Mouse (Mus musculus): ENCODE measurements at regions not wholly inside any gene's neighbourhood (a gene's known extent, or its start where the extent isn't known, plus 50 kb on each side); places are given as distances from the start of the nearest gene placed in this dataset.

DNA sequence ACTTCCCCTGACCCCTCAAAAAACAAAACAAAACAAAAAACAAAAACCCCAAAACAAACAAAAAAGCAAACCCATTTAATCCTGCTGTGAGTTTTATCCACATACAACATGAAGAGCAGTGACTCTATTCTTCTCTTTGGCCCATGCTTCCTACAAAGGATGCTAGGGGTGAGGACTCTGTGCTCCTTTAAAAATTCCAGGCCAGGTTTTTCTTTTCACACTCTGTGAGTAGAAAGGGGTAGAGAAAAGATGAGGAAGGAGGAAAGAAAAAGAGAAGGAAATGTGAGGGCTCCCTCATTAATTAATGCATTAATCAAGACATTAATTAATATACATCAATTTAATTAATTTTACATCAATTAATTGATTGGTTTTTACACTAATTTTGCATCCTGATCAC lies 82.9 kb upstream of the Phyhipl start:
- no peak for DNase-seq

GRCm38 (mm10) chr10:70733956-70734355 lies 78.2 kb upstream of the Phyhipl start:
- no peak for DNase-seq

DNA sequence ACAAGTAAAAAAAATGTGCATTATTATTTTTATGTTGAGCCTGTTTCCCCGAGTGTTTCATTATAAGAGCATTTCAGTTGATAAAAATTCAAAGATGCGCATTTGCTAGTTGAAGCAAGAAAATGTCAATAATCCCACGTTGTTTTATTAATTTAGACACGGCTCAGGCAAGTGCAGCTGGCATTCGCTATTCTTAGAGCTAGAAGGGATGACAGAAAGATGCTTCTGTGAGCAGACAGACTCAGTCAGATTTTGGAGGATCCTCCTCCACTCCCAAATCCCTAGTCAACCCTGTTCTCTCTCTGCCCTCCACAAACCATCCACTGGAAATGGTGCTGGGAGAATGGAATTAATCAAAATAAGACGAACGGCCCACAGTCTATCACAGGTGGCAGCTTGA lies 77.7 kb upstream of the Phyhipl start:
- no peak for DNase-seq

GRCm38 (mm10) chr10:70725091-70725490 lies 69.3 kb upstream of the Phyhipl start:
- peak; percentile 39 for DNase-seq

- peak; percentile 79 for DNase-seq
Measured at GRCm38 (mm10) chr10:70722783-70723182, 67.0 kb upstream of the Phyhipl start.

GRCm38 (mm10) chr10:70722381-70722780 lies 66.6 kb upstream of the Phyhipl start:
- DNase-seq = peak; percentile 71

DNA sequence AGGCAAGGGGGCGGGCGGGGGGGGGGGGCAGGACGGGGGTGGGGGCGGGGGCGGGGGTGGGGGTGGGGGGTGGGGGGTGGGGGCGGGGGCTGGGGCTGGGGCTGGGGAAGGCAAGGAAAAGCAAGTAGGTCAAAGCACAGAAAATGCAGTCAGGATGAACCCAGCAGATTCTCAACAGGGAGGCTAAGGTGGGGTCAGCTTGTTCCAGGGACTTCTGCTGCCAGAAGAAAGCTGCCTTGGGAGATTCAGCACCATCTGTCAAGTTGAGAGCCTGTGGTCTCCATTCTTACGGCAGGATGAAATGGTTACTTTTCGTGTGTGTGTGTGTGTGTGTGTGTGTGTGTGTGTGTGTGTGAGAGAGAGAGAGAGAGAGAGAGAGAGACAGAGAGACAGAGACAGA lies 61.7 kb upstream of the Phyhipl start:
- DNase-seq = no peak

DNA sequence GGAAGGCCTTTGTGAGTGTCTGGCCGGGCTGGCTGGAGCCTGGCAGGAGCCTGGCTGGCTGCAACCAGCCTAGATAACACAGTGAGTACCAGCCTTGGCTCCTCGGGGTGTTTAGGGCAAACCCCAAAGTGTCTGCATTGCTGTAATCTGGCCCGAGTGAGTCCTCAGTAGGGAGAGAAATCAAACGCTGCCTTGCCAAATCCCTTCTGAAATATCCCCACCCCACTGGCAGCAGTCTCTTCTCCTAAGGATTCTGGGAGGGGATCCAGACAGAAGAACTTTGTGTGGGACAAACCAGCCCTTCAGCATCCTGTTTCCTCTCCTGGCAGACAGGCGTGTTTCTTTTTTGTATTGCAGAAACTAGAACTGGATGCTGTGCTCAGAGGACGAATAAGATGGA lies 61.3 kb upstream of the Phyhipl start:
- DNase-seq = peak; percentile 97

DNA sequence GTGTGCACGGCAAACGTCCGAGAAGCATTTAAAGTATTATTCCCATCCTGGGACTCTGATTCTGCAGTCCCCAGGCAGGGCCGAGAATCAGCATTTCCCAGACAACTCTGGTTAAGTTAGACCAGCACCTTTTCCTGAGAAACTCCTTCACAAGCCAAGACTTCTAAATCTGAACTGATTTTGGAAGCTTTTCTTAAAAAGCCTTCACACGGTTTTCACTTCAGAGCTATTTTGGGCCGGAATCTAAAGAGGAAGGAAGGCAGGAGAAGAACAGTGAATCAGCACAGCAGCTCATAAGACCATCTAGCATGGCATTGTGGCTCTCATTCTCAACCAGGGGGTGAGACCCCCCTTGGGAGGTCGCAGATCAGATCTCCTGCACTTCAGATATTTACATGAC lies 57.5 kb upstream of the Phyhipl start:
- peak; percentile 57 for DNase-seq

GRCm38 (mm10) chr10:70708806-70709205 lies 53.0 kb upstream of the Phyhipl start:
- no peak for DNase-seq

All from heart, adult 11 months (tissue).